Mouse (Mus musculus): Measurements from ENCODE around the gene Gna15.

The Gna15 gene

DNA sequence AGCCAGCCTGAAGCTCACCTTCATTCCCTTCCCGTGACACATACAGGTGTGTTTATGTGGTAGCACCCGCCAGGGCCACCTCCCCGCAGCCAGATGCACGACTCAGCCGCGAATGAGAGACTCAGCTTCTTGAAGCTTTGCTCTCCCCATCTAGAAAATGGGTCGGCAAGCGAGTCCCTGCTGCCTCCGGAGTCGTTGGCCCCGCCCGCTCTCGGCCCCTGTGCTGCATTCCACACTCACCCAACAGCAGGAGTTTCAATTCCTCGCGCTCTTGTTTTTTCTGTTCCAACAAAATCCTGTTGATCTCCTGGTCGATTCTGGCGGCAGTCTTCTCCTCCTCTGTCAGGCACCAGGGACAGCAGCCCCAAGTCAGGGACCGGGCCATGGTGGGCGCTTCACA, 455 bp downstream of the Gna15 start:
- DNase-seq (ENCODE audit: low spot score in 2 of 2): no peak

DNA sequence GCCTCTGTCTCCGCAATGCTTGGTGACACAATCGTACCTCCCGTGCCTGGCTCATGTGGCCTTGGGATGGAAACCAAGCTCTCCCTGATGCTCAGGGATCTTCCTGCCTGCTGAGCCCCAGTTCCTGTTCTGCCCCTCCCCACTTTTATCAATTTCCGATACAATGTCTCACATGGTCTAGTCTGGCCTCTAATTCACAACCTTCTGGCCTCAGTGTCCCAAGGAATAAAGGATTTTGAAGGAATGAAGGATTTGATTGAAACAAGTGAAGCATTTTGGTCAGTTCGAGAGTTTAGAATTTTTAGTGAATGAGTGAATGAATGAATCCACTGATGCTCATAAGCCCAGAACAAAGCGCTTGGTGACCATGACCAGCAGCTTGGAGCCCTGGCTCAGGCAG, 883 bp downstream of the Gna15 start:
- DNase-seq (ENCODE audit: low spot score in 2 of 2): no peak

DNA sequence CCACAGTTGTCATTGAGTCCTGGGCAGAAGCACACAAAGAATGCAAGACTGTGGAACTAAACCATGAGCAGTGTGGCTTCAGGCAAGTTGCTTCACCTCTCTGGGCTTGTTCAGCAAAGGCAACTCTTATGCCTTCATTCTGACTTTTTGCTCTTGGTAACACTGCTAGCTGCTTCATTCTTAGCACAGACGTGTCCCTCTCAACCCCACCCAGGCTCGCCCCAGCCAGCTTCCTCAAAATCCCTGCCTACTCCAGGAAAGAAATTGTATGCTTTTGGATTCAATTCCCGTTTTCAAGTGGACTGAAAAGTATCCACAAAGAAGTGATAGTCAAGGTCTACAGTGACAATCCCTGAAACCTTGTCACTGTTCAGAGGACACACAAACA, 4.1 kb downstream of the Gna15 start:
- no peak for DNase-seq (ENCODE audit: low spot score in 2 of 2)

DNA sequence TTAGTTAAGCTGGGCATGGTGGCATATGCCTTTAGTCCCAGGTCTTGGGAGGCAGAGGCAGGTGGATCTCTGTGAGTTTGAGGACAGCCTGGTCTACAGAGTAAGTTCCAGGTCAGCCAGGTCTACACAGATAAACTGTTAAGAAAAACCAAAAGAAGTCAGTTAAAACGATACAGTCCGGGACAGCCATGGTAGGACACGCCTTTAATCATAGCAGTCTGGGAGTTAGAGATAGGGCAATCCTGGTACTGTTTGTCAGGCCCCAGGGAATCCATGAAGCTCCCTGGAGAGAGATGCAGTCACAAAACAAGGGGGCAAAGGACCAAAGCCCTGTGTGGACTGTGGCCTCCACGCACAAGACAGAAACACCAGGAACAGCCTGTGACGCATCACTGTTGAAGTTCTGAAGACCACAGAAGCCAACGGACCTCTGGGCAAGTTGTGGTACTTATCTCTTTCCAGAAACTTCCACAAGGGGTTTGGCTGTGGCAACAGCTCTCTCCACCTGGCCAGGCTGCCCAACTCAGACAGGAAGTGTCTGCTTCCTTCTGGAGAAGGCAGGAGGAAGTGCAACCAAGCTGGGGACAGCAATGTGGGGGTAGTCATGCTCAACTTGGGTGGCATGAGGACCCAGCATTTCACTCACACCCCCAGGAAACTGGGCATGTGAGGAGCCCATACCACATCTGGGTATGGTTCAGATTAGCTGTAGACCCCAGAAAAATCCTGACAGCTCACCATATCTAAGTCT, 4.6 kb downstream of the Gna15 start:
- no peak for DNase-seq (ENCODE audit: low spot score in 2 of 2)

DNA sequence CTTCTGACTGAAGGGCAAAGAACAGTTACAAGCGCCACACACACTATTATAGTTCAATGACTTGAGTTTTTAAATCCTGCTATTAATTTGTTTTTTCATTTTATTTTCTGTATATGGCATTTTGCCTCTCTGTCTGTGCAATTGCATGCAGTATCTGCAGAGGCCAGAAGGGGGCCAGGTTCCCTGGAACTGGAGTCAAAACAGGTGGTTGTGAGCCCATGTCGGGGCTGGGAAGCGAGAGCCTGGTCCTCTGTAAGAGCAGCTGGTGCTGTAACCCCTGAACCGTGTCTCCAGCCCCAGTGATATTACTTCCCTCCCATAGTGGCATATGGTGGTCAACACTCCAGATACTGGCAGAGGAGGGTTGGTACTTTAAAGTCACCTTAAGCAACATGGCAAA, 5.5 kb downstream of the Gna15 start:
- DNase-seq (ENCODE audit: low spot score in 2 of 2): peak; percentile 58 to 80

DNA sequence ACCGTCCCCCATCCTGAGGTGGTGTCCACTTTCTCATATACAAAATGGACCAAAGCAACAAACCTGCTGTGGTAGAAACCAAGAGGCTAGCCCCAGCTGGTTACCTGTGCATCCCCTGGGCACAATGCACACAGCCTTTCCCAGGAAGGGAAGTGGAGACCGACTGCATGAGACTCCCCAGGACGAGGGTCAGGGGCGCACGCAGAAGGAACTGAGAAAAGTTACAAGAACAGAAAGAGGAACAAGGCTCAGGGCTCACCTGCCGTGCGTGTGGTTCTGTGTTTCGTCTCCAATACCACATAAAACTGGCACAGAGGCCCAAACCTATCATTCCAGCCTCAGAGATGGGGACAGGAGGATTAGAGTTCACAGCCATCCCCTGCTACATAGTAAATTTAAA, 6.8 kb downstream of the Gna15 start:
- peak in 1 of 2 experiments; percentile 47 for DNase-seq (ENCODE audit: low spot score in 2 of 2)

DNA sequence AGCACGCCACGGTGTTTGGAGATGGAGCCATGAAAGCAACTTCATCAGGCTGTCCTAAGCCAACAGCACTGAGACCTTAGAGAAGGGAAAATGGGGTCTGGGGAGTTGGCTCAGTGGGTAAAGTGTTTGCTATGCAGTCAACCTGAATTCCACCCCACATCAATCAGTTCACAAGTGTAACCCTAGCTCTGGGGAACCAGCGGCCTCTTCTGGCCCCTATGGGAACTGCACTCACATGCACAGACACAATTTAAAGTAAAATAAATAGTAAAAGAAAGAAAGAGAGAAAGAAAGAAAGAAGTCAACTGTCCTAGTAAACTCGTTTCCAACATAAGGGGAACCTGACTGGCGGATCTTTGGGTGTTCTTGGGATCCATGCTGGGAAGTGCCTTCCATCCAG, 10.2 kb downstream of the Gna15 start:
- DNase-seq (ENCODE audit: low spot score in 2 of 2): no peak

DNA sequence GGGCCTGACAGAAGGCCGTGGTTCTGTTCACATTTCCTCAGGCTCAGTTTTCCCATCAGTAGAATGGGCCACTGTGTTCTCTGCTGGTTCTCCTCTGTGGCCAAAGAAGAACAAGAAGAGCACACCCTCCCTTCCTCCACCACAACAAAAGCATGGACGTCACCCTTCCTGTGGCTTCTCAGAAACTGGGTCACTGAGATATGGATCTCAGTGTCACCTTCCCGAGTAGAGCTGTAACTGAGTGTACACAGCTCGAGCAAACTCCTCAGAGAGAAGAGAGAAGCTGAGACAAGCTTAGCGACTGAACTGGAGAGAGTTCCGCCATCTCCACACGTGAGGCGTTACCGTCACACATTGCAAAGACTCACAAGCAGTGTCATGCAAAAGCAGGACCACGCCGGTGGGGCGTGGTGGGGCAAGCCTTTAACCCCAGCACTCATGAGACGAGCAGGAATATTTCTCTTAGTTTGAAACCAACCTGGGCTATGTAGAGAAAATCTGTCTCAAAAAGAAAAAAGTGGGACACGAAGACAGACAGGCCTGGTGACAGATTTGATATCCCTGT, 13.7 kb downstream of the Gna15 start:
- DNase-seq (ENCODE audit: low spot score in 2 of 2): no peak

DNA sequence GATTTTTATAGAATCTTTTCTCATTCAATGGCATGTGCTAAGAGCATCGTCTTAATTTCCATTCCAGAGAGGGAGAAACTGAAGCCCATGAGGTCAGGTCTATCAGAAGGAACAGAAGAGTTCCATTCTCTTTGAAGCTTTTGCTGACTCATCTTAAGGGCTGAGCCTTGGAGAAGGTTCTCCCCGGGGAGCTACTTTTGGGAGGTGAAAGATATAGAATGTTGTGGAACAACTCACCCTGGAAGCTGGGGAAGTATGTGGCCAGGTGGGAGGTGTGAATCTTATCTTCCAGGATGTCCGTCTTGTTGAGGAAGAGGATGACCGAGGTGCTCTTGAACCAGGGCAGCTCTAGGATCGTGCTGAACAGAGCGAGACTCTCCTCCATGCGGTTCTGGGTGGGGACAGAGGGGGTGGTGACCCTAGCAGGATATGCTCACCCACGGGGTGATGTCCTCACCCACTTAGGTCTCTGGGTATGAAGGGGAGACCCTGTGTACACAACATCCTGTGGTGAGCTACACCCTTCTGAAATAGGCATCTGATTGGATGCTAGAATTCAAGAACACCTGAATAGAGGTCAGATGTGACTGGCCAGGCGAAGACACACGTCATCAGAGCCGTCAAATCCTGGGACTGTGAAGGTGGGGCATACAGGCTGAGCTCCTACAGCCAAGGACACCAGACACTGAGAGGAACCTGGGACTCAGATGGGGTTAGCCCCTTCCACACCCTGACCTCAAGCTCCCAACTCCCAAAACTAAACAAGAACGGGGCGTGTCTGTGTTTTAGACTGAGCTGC, 16.1 kb downstream of the Gna15 start:
- DNase-seq (ENCODE audit: low spot score in 2 of 2): no peak

DNA sequence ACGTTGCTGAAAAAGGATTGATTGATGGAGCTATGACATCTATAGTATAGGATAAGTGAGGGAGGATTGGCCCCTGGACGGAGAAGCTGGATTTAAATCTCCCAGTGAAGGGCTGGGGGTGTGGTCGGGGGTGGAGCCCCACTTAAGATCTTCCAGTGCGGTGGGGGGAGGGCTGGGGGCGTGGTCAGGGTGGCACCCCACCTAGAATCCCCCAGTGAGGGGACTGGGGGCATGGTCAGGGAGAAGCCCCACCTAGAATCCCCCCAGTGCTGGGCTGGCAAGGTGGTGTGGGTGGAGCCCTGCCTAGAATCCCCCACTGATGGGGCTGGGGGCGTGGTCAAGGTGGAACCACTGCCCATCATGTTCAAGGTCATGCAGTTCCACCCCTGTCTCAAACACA, 16.9 kb downstream of the Gna15 start:
- no peak for DNase-seq (ENCODE audit: low spot score in 2 of 2)

DNA sequence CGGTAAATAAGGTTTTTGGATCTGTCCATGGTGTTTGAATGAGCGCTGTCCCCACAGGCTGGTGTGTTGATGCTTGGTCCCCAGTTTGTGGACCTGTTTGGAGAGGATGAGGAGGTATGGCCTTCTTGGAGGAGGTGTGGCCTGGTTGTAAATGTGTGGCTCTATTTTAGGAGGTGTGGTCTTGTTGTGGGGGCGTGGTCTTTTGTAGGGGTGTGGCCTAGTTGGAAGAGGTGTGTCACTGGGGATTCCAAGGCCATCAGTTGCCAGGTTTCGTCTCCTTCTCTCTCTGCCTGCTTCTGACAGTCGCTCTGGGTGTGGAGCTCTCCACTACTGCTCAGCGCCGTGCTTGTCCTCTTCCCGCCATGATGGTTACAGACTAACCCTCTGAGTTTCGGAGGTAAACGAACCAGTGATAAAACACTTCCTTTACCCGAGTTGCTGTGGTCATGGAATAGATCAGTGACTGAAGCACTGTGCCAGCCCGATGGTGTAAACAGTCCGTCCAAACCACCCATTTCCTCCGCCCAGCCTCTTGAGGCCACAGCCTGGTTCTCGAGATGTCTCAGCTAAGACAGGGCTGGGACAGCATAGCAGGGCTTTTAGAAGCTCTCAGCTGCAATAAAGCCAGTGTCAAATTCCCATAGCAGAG, 18.9 kb downstream of the Gna15 start:
- DNase-seq (ENCODE audit: low spot score in 2 of 2): no peak

DNA sequence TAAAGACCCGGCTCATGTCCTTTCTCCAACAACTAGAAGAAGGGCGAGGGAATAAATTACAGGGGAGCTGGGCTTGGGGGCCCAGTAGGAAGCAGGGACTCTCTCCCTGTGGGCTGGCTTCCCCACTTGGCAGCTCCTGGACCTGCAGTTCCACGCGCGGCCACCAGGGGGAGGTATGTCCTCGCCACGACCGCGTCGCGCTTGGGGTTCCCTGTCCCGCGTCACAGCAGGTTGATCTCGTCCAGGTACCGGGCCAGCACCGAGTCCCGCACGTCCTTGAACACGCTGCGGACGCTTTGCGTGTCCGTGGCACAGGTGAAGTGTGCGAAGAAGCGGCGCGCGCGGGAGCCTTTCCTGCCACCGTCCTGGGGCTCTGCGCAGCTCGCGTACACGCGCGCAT, 21.4 kb downstream of the Gna15 start:
- DNase-seq (ENCODE audit: low spot score in 2 of 2): peak; percentile 84 to 94

DNA sequence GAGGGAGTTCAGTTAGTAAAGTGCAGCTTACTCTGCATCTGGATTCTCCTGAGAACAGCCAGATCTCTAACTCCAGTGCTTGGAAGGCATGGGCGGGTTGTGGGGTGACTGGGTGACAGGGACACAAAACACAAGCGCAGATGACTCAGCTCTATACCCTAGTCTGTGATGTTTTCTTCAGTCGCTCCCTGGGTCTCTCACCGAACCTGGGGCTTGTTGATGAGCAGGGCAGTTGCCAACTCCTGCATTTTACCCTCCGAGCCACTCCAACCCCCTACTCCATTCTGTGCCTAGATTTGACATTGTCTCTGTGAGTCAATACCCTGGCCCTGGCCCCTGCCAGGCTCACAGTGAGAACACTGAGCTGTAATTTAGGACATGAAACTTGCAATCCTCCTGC, 22.2 kb downstream of the Gna15 start:
- no peak for DNase-seq (ENCODE audit: low spot score in 2 of 2)

DNA sequence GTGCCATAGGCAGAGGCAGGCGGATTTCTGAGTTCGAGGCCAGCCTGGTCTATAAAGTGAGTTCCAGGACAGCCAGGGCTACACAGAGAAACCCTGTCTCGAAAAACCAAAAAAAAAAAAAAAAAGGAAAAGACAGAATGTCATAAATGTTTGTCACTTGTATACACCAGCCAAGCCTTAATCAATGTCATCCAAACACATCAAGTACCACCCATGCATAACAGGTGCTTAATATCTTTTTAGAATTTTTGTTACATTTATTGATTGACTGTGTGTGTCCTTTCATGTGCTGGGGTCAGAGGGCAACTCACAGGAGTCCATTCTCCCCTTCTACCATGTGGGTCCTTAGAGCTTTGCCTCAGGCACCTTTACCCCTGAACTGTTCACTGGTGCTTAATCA, 24.0 kb downstream of the Gna15 start, which contains the start of gene S1pr4:
S1pr4 (minus strand) TSS at position 101 of the 400 bp plus-strand sequence.
- no peak for DNase-seq (ENCODE audit: low spot score in 2 of 2)

DNA sequence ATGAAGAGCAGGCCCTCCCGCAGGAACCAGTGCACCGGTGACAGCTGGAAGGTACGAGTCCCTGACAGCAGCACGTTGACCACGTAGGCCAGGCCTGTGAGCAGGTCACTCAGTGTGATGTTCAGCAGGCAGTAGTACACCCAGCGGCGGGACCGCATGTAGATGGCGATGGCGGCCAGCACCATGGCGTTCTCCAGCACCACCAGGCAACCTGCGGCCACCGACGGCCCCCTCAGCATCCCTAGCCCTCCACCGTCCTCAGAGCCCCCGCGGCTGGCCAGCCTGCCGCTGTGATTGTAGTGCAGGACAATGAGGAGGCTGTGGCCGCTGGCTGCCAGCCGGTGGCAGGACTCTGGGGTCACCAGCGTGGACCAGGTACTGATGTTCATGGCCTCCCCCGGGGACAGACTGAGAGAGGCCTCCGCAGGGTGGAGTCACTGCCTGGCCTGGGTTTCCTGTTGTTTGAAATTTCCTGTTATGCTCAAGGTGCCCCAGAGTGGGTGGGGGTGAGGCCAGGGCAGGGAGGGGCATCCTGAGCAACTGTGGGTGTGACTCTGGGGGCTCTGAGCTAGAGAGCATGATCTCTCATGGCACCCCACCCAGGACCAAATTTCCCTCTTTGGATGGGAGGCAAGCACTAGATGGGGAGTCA, 24.6 kb downstream of the Gna15 start:
- peak; percentile 63 to 70 for DNase-seq (ENCODE audit: low spot score in 2 of 2)

DNA sequence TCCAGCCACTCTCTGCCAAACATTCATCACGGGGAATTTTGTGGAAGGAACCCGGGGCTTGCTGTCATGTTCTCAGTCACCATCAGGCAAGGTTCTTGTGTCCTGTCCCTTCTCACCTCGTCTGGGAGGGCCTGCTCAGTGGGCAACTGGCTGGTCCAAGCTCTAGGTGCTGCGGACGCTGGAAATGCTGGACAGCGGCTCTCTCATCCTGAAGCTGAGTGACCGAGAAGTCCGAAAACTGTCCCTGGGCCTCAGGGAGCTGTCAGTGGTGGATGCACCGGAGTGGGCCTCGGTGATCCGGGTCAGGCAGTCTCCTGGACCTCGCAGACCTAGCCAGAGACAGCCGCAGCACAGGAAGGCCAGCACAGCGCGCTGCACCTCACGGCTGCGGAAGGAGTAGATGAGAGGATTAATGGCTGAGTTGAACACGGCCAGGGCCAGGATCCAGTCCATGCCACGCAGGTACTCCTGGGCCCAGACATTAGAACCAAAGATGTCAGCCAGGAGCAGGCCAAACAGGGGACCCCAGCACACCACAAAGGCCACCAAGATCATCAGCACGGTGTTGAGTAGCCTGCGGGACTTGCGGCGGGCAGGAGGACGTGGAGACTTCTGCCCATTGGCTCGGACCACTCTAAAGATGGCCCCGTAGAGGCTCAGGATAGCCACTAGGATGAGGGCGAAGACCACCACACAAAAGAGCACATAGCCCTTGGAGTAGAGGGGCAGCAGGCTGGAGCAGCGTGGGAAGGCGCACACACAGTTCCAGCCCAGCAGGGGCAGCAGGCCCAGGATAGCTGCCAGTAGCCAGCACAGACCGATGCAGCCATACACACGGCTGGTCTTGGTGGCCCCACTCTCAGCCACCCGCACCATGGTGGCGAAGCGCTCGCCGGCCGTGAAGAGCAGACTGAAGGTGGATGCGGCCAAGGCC, 25.4 kb downstream of the Gna15 start:
- peak in 1 of 2 experiments; percentile 31 for DNase-seq (ENCODE audit: low spot score in 2 of 2)

DNA sequence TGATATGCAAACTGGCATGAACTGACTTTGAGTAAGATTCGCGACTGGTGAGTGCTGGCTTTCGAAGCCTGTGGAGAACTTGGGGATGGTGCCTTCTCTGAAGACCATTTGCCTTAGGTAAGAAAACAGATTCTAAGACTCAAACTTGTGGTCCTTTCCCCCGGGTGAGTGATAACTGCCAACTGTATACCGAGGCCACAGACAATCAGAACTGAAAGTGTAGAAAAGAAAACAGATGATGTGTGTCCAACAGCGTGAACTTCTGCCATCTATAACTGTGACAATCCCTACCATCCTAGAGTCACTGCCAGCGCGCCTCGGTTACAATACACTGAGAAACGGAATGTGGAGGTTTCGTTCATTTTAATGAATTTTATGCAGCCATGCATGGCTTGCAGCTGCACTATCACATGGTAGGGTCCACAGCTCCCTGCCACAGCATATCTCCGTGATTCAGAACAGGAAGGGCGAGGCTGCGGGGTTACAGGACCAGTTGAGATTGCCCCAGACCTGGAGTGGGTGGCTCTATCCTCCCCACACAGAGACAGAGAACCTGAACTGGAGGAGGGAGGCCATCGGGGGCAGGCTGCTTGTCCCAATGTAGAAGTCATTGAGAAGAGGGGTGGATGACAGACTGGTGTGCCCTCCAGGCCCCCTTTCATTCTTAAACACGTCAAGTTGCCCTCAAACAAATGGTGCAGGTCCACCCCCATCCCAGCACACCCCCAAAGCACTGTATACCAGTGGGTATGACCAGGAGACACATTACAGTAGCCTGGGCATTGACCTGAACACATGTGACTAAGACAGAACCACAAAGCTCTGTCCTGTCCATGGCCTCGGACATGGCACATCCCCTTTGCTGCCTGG, 26.4 kb downstream of the Gna15 start:
- peak in 1 of 2 experiments; percentile 45 for DNase-seq (ENCODE audit: low spot score in 2 of 2)

DNA sequence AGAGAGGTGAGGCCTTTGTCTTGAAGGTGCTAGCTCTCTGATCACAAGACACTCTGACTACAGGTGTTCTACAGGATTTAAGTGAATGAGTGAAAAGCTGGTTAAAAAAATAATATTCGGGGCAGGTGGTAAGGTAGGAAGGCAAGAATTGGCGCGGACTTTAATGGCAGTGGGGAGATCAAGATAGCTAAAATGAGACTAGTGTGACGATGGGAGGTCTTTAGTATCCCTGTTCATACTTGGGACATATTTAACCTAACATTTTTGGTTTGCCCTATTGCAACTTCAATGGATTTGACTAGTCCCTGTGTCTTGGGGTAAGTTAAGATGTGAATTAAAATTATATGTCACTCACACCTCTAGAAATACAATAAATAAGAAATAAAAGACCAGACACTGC, 27.1 kb downstream of the Gna15 start:
- no peak for DNase-seq (ENCODE audit: low spot score in 2 of 2)

DNA sequence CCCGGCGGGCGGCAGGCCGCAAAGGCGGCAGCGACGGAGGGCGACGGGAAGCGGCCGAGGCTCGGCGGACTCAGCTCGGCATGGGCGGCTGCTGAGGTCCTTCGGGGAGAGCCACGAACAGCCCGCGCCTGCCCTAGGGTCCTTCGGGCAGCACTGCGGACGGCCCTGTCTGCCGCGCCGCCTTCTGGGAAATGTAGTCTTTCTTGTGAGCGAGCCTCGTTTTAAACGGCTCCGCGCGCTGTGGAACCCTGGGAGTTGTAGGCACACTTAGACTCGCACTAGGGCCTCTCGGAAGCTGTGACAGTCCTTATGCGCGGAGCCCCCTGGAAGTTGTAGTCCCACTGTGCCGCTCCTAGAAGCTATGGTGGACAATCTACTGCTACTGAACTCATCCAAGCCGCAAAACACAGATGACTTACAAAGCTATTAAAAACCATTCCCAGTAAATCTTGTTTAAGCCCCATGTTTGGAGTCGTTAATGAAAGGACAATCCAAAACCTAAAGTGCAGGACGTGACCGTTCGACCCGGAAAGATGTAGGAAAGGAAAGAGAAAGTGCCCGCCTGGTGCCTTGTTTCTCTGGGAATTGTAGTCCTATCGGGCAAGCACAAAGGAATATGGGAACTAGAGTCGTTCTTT, 27.6 kb downstream of the Gna15 start, which contains the start of gene Ncln:
Ncln (minus strand) TSS at position 129 of the 638 bp plus-strand sequence.
- DNase-seq (ENCODE audit: low spot score in 2 of 2): peak; percentile 97 to 99
